Mouse (Mus musculus) duodenum, adult 2 months (tissue): ENCODE data around the gene Sf3b1. TPM values are rescaled to one million over a fixed set of nuclear protein-coding genes. Genes with fewer than 3 reads are reported as not detected.

Experiments used
- polyA plus RNA-seq: library from polyadenylated mRNA; depleted of rRNA; stranded (reverse); fragments of >200 nt; gene quantifications from 2 replicates; pipeline ENCODE4 v1.2.3, GENCODE M21; 2012; ENCODE audit warnings: low replicate concordance; rRNA removed

Gene Sf3b1
- 5.1 and 5.6 TPM in 2 replicates for polyA plus RNA-seq

DNA sequence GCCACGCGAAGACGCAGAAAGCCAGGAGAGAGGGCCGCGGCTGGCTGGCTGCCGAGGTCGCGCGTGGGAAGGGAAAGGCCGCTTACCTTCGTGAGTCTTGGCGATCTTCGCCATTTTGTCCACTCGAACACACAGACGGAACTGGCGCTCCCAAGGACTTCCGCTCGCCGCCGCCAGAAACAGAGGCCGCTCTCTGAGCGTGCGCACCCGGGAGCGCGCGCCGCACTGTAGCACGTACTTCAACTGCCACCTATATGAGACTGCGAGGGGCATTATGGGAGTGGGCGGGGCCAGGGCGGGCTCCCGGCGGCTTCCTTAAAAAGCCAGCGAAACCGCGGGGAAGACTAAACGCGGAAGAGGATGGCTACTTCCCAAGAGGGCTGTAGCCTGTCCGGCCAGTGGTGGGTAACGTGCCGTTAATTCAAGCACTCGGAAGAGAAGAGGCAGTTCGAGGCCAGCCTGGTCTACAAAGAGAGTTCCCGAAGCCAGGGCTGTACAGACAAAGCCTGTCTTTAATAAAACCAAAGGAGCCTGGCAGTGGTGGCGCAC is at the start of gene Sf3b1:
Sf3b1 (minus strand) TSS at position 229 of the 549 bp plus-strand sequence.

DNA sequence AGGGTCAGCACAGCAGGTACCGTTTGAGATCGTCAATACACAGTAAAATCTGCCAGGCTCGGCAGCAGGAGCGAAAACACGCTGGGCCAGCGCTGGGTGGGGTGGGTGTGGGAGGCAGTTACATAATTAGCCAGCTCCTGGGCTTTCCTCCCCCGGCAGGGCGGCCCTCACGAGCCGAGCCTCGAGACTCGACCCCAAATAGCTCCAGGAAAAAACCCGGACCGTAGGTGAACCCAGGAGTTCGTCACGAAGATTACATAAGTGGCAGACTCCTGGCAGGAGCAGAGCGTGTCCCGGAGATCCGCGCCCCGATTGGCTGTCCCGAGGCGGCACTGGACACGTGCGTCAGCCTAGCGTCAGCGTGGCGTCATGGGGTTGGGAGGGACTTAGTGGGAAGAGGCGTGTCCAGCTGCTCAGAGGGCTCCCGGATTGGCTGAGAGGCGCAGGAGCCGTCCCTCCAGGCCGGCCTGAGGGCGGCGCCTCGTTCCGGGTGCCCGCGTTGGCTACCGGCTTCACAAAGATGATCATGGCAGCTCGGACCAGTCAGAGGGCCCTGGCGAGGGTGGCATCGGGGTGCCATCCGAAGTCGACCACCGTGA is 25.2 kb upstream of the Sf3b1 start, which contains the start of gene Coq10b:
Coq10b (plus strand) TSS at position 416 of the 599 bp plus-strand sequence.

Other genes starting within 250 kb of the Sf3b1 start
- gene Ankrd44, start 101.1 kb downstream of the Sf3b1 start, polyA plus RNA-seq, result 0.92 and 1.2 TPM in 2 replicates
- 4.6 and 7.1 TPM in 2 replicates for gene Coq10b, start 25.3 kb upstream of the Sf3b1 start, polyA plus RNA-seq
- 23.1 and 29.4 TPM in 2 replicates for gene Hspe1, start 60.7 kb upstream of the Sf3b1 start, polyA plus RNA-seq
- 5.9 and 8.0 TPM in 2 replicates for gene Hspd1, start 60.8 kb upstream of the Sf3b1 start, polyA plus RNA-seq
- 2.2 and 2.3 TPM in 2 replicates for gene Mob4, start 103.8 kb upstream of the Sf3b1 start, polyA plus RNA-seq
- 0.47 and 0.56 TPM in 2 replicates for gene Rftn2, start 199.3 kb upstream of the Sf3b1 start, polyA plus RNA-seq
- 1.0 and 2.0 TPM in 2 replicates for gene Mars2, start 209.7 kb upstream of the Sf3b1 start, polyA plus RNA-seq